Mouse (Mus musculus): Measurements from ENCODE around the gene Fam126a. TPM values are rescaled to one million over a fixed set of nuclear protein-coding genes. Genes with fewer than 3 reads are reported as not detected.

The Fam126a gene
- polyA plus RNA-seq, 1 experiment: 51.3 TPM

GRCm38 (mm10) chr5:23964599-23965165, 65.8 kb downstream of the Fam126a start:
- Histone ChIP-seq H3K36me3 (ENCODE audit: control insufficient read depth, insufficient read depth, low read length) (0 out of 2 replicates have a peak, but pooled peaks cover 1% of the 10 kb centered on the region), H3K4me3 (ENCODE audit: control insufficient read depth, low read depth, low read length) (no peak overlapping the region), H3K27me3 (ENCODE audit: control insufficient read depth, insufficient read depth, low read length) (no peaks in the 10 kb centered on the region), H3K4me1 (ENCODE audit: control insufficient read depth, insufficient read depth, low read length) (no peaks in the 10 kb centered on the region), H3K27ac (ENCODE audit: control insufficient read depth, insufficient read depth, low read depth, low read length) (no peak overlapping the region)
- TF ChIP-seq CTCF (IDR thresholded peaks at IDR 0.05; ENCODE audit: control insufficient read depth, insufficient read depth, insufficient replicate concordance, low read depth, low read length): no peak
- TF ChIP-seq POLR2A (IDR thresholded peaks at IDR 0.05; ENCODE audit: control insufficient read depth, low read depth, low read length): no peak

GRCm38 (mm10) chr5:23953047-23953446, 77.4 kb downstream of the Fam126a start:
- H3K27me3 ChIP-seq (ENCODE audit: control insufficient read depth, insufficient read depth, low read length): no peaks in the 10 kb centered on the region
- H3K36me3 ChIP-seq (ENCODE audit: control insufficient read depth, insufficient read depth, low read length): no peaks in the 10 kb centered on the region; the same call in 1 of the 2 replicates
- TF ChIP-seq POLR2A (IDR thresholded peaks at IDR 0.05; ENCODE audit: control insufficient read depth, low read depth, low read length) (no peak), CTCF (IDR thresholded peaks at IDR 0.05; ENCODE audit: control insufficient read depth, insufficient read depth, insufficient replicate concordance, low read depth, low read length) (no peak)

GRCm38 (mm10) chr5:23948071-23948470, 82.4 kb downstream of the Fam126a start:
- Histone ChIP-seq H3K27me3 (ENCODE audit: control insufficient read depth, insufficient read depth, low read length) (no peaks in the 10 kb centered on the region), H3K4me1 (ENCODE audit: control insufficient read depth, insufficient read depth, low read length) (no peaks in the 10 kb centered on the region), H3K4me3 (ENCODE audit: control insufficient read depth, low read depth, low read length) (no peak overlapping the region), H3K36me3 (ENCODE audit: control insufficient read depth, insufficient read depth, low read length) (no peaks in the 10 kb centered on the region; the same call in 1 of the 2 replicates), H3K27ac (ENCODE audit: control insufficient read depth, insufficient read depth, low read depth, low read length) (no peak overlapping the region)
- no peak for TF ChIP-seq CTCF (IDR thresholded peaks at IDR 0.05; ENCODE audit: control insufficient read depth, insufficient read depth, insufficient replicate concordance, low read depth, low read length)
- no peak for TF ChIP-seq POLR2A (IDR thresholded peaks at IDR 0.05; ENCODE audit: control insufficient read depth, low read depth, low read length)

More at GRCm38 (mm10) chr5:23953047-23953446, 77.4 kb downstream of the Fam126a start:
- H3K27ac ChIP-seq (ENCODE audit: control insufficient read depth, insufficient read depth, low read depth, low read length): no peak overlapping the region
- H3K4me1 ChIP-seq (ENCODE audit: control insufficient read depth, insufficient read depth, low read length): no peaks in the 10 kb centered on the region
- no peak overlapping the region for H3K4me3 ChIP-seq (ENCODE audit: control insufficient read depth, low read depth, low read length)

GRCm38 (mm10) chr5:23945056-23945455, 85.4 kb downstream of the Fam126a start:
- Histone ChIP-seq H3K36me3 (ENCODE audit: control insufficient read depth, insufficient read depth, low read length) (no peaks in the 10 kb centered on the region), H3K27ac (ENCODE audit: control insufficient read depth, insufficient read depth, low read depth, low read length) (no peak overlapping the region), H3K4me3 (ENCODE audit: control insufficient read depth, low read depth, low read length) (no peak overlapping the region), H3K27me3 (ENCODE audit: control insufficient read depth, insufficient read depth, low read length) (no peaks in the 10 kb centered on the region), H3K4me1 (ENCODE audit: control insufficient read depth, insufficient read depth, low read length) (no peaks in the 10 kb centered on the region)
- TF ChIP-seq CTCF (IDR thresholded peaks at IDR 0.05; ENCODE audit: control insufficient read depth, insufficient read depth, insufficient replicate concordance, low read depth, low read length) (no peak), POLR2A (IDR thresholded peaks at IDR 0.05; ENCODE audit: control insufficient read depth, low read depth, low read length) (no peak)

DNA sequence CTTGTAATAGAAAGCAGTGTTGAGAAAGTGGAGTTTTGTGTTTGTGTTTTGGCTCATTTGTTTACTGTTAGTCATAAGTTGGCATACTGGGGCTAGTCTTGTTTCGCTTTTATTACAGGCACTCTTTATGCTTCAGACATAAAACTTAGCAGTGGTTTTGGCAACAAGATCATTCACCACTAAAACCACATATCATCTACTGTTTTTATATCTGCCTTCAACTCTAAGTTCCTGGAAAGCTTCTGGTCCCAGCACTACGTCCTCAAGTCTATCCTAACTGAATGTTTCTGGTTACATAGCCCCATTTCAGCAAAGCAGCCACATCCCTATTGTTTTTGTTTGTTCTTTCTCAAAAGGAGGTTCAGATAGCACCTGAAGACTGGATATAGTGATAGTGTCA, 87.0 kb downstream of the Fam126a start:
- H3K4me3 ChIP-seq (ENCODE audit: control insufficient read depth, low read depth, low read length): no peak overlapping the region

GRCm38 (mm10) chr5:23923481-23924165, 106.9 kb downstream of the Fam126a start:
- no peak overlapping the region for H3K4me3 ChIP-seq (ENCODE audit: control insufficient read depth, low read depth, low read length)
- TF ChIP-seq POLR2A (IDR thresholded peaks at IDR 0.05; ENCODE audit: control insufficient read depth, low read depth, low read length): no peak
- TF ChIP-seq CTCF (IDR thresholded peaks at IDR 0.05; ENCODE audit: control insufficient read depth, insufficient read depth, insufficient replicate concordance, low read depth, low read length): no peak
- peaks cover 7% of the 10 kb centered on the region for H3K4me1 ChIP-seq (ENCODE audit: control insufficient read depth, insufficient read depth, low read length)
- no peaks in the 10 kb centered on the region for H3K36me3 ChIP-seq (ENCODE audit: control insufficient read depth, insufficient read depth, low read length)
- H3K27ac ChIP-seq (ENCODE audit: control insufficient read depth, insufficient read depth, low read depth, low read length): no peak overlapping the region
- no peaks in the 10 kb centered on the region for H3K27me3 ChIP-seq (ENCODE audit: control insufficient read depth, insufficient read depth, low read length)

More for the DNA sequence above, 87.0 kb downstream of the Fam126a start:
- Histone ChIP-seq H3K36me3 (ENCODE audit: control insufficient read depth, insufficient read depth, low read length) (no peaks in the 10 kb centered on the region), H3K4me1 (ENCODE audit: control insufficient read depth, insufficient read depth, low read length) (no peaks in the 10 kb centered on the region), H3K27me3 (ENCODE audit: control insufficient read depth, insufficient read depth, low read length) (no peaks in the 10 kb centered on the region), H3K27ac (ENCODE audit: control insufficient read depth, insufficient read depth, low read depth, low read length) (no peak overlapping the region)
- no peak for TF ChIP-seq CTCF (IDR thresholded peaks at IDR 0.05; ENCODE audit: control insufficient read depth, insufficient read depth, insufficient replicate concordance, low read depth, low read length)
- no peak for TF ChIP-seq POLR2A (IDR thresholded peaks at IDR 0.05; ENCODE audit: control insufficient read depth, low read depth, low read length)

DNA sequence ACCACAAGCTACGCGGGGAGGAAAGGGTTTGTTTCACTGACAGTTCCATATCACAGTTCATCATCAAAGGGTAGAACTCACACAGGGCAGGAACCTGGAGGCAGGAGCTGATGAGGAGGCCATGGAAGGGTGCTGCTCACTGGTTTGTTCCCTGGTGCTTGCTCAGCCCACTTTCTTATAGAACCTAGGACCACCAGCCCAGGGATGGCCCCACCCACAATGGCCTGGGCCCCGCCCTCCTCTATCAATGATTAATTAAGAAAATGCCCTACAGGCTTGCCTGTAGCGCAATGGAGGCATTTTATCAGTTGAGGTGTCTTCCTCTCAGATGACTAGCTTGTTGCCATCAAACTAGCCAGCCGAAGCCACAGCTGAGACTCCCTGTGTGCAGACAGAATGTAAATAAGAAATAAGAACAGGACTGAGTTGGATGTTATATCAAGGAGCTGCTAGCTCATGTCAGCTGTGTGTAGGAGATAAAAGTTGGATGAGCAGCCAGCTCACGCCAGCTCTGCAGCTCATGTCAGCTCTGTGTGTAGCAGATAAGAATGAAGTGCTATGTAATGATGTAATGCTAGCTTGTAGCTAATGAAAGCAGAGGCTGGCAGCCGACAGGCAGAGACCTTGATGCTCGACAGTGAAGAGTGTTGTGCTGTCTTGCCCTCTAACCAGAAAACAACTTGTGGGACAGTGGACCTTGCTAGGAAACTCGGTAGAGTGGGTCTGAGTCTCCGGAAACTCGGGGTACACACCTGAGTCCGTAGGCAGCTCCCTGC, 107.8 kb downstream of the Fam126a start:
- no peaks in the 10 kb centered on the region for H3K27me3 ChIP-seq (ENCODE audit: control insufficient read depth, insufficient read depth, low read length)
- TF ChIP-seq CTCF (IDR thresholded peaks at IDR 0.05; ENCODE audit: control insufficient read depth, insufficient read depth, insufficient replicate concordance, low read depth, low read length) (no peak), POLR2A (IDR thresholded peaks at IDR 0.05; ENCODE audit: control insufficient read depth, low read depth, low read length) (no peak)
- no peak overlapping the region for H3K27ac ChIP-seq (ENCODE audit: control insufficient read depth, insufficient read depth, low read depth, low read length)
- H3K4me3 ChIP-seq (ENCODE audit: control insufficient read depth, low read depth, low read length): no peak overlapping the region
- no peaks in the 10 kb centered on the region for H3K36me3 ChIP-seq (ENCODE audit: control insufficient read depth, insufficient read depth, low read length)
- H3K4me1 ChIP-seq (ENCODE audit: control insufficient read depth, insufficient read depth, low read length): peaks cover 7% of the 10 kb centered on the region

Measured in testis, adult 2 months (tissue).